Mouse (Mus musculus): ENCODE measurements at regions not wholly inside any gene's neighbourhood (a gene's known extent, or its start where the extent isn't known, plus 50 kb on each side); places are given as distances from the start of the nearest gene placed in this dataset.

- DNase-seq (ENCODE audit: low read depth, low spot score): no peak
Measured at GRCm38 (mm10) chr3:40058281-40058680, 472.8 kb upstream of the Intu start.

DNA sequence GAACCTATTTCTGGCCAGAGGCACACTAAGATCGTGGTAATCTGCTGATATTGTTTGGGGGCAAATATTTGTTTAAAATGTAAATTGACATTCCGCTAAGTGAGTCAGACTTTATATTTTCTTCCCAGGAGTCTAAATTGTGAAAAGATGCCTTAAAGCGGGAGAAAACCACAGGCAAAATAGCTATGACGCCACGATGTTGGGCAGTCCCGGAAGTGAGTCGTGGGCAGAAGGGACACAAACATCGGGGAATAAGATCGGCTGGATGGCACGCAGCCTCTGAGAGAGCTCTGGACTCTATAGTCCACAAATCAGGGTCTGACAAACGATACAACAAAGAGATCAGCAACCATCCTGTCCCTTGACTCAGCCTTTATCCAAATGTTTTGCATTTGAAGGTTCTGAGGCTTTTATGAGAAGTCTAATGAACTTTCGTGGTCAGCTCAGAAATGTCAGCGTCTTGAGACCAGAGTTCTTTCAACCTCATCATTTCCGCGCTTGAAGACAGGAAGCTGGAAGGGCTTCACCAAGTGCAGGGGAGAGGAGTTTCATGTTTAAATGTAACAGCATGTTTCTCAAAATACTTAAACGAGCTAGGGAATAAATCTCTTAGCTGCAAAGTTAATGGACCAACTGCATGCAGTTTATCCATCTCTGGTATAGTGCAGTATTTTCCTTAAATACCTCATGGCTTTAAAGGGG, 472.2 kb upstream of the Intu start:
- DNase-seq (ENCODE audit: low read depth, low spot score): no peak

GRCm38 (mm10) chr3:40070137-40070667, 460.9 kb upstream of the Intu start:
- DNase-seq (ENCODE audit: low read depth, low spot score): no peak

DNA sequence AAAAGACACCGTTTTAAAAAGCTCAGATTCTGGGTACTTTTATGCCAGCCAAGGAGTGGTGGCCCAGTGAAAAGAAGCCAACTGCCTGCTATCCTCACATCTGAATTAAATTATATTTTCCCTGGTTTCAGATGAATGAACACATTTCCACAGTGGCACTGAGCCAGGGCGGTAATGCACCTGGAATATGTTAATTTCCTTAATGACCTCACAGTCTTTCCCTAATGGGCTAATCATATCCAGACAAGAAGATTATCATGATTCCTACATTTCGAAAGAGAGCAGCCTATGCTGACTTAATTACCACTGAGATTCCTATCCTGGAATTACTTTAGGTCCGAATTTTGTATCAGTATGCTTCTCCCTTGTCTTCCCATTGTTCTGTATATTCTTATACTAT, 454.3 kb upstream of the Intu start:
- no peak for DNase-seq (ENCODE audit: low read depth, low spot score)

DNA sequence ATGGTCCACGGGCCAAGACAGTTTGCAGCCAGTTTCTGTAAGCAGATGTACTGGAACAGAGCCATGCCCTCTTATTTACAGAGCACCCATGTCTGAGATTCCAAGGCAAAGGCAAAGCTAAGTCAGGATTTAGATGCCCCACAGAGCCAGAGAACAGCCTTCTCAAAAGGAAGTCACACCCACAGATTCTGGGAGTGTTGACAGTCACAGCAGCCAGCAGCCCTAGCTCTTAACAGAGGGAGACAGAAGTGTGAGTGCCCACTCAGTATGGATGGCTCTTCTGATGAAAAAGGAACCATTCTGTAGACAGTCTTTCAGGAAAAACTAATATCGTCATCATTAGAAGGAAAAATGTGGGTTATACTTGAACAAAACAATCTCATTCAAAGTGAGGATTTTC, 446.0 kb upstream of the Intu start:
- DNase-seq (ENCODE audit: low read depth, low spot score): peak; percentile 59

GRCm38 (mm10) chr3:40091773-40092343, 439.2 kb upstream of the Intu start:
- DNase-seq (ENCODE audit: low read depth, low spot score): no peak

DNA sequence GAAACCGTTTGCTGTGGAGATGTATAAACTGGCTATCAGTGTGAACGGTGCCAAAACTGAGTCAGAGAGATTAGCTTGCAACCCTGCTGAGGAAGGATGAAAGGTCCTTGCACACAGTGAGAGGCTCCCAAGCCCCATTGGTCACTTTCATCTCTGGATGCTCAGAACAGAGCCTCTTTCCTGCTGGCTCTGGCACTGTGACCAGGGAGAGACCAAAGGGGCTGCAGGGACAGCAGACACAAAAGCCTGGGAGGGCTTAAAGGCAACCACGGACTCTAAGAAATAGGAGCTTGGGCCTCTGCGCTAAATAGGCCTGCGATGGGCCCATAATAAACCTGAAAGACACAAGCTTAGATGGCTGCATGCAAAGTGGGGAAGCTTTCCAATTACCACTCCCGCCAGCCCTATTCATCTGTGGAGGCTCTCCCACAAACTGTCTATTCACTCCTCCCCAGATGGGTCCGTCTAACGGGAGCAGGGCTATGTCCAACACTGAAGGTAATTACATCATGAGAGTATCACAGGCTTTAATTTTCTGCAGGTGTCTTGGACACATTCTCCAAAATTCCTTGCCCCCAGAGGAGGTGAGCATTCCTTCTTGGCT, 438.2 kb upstream of the Intu start:
- no peak for DNase-seq (ENCODE audit: low read depth, low spot score)

DNA sequence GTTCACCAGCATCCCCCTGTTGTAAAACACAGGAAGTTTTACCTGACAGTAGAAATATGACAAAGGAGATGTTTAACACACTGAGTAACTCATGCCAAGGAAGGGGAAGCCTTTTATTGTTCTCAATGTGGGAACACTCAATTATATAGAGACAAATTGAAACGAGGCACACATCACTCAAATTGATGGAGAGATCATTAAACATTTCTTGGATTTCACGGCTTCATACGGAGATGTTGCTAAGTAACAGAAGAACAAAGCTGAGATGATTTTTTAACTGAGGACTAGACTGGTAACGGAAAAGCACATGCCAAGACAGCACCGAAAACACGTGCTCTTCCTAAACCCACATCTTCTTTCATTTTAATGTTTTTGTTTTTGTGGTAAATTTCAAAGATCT, 437.0 kb upstream of the Intu start:
- DNase-seq (ENCODE audit: low read depth, low spot score): peak; percentile 12

DNA sequence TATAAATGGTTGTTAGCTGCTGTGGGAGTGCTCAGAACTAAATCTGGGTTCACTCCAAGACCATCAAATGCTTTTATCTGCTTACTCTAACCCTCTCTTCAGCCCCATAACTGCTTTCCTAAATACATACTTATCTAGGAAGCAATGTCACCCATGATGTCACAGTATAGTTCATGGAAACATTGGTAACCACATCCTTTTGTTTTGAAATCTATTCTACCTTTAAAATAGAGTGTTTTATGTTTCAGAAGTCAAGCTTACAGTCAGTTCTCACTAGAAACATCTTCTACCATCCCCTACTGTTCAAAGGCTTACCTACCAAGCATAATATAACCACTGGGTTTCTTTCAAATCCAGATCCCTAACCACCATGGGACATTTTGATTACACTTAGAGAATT, 436.4 kb upstream of the Intu start:
- no peak for DNase-seq (ENCODE audit: low read depth, low spot score)

DNA sequence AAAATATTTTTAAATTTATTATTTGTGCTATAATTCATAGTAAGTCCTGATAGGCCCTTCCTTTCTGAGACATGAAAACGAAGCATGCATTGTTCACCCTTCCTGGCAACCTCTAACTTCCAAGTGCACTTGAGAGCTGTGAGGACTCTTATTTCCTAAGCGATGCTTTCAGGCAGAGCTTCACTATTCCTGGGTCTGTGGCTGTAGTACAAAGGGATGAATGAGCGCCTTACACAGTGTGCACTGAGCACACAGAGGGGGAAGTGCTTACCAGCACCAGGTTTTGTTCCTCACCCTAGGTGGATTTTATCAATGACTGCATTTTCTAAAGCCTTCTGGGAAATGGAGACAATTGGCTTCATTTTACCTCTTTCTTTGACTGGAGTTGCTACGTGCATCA, 428.4 kb upstream of the Intu start:
- DNase-seq (ENCODE audit: low read depth, low spot score): no peak

GRCm38 (mm10) chr3:40114811-40115210, 416.3 kb upstream of the Intu start:
- no peak for DNase-seq (ENCODE audit: low read depth, low spot score)

GRCm38 (mm10) chr3:40118551-40118950, 412.5 kb upstream of the Intu start:
- no peak for DNase-seq (ENCODE audit: low read depth, low spot score)

DNA sequence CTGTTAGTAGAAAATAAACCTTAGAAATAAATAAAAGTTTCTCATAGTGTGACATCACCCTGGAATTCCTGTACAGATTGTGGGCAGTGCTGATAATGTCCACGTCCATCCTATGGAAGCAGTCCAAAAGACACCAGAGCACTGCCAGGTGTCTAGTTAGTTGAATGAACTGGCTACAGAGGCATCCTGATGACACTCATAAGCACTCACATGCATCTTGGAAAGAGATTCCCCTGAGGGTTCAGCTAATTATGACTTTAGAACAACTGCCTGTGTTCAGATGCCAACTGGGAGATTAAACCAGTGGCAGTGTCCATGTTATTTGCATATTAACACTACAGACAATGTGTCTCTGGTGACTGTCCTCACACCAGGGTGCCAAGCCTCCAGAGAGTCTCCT, 411.6 kb upstream of the Intu start:
- DNase-seq (ENCODE audit: low read depth, low spot score): no peak

- peak; percentile 38 for DNase-seq (ENCODE audit: low read depth, low spot score)
Measured at GRCm38 (mm10) chr3:40120298-40120875, 410.7 kb upstream of the Intu start.

DNA sequence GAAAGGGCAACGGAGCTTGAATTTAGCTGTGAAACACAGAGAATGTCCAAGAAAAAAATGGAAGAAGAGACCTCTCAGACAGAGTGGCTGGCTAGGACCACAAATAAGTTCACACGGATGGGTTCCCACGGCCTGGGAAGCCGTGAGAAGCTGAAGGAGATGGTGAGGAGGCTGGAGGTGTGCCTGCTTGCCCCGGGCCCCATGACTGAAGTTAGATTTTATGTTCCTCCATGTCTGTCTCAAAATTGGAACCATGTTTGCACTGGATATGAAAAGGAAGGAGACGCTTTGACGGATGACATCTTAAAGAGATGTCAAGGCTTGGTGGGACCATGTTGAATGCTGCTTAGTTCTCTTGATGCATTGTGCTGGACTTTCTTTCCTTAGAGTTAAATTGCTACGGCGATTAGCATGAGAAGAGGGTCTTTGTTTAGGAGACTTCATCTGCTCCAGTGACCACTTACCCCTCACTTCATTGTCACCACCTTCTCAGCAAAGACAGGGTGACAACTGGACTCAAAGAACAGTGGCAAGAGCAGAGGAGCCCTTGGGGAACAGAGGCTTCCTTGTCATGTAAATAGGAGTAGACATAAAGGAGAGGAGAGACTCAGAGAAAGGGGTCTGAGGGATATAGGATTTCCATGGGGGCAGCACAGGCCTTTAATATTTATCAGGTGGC, 407.4 kb upstream of the Intu start:
- no peak for DNase-seq (ENCODE audit: low read depth, low spot score)

DNA sequence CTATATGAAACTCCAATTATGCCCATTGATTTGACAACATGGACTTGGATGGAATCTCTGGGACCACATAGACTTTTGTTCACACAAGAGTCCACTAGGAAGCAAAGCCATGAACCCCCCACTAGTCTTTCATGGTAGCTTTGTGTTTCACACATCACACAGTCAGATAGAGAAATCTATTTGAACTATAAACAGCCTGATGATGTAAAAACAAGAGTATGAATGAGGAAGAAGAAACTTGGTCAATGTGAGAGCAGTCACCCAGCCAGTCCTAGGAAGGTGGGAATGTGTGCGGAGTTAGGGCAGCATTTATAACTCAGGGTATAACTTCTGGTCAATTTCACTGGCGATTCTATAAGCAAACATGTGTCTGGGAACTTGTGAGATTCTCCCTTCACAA, 404.2 kb upstream of the Intu start:
- DNase-seq (ENCODE audit: low read depth, low spot score): no peak

- no peak for DNase-seq (ENCODE audit: low read depth, low spot score)
Measured at GRCm38 (mm10) chr3:40130858-40131584, 400.1 kb upstream of the Intu start.

GRCm38 (mm10) chr3:40138671-40139070, 392.4 kb upstream of the Intu start:
- DNase-seq (ENCODE audit: low read depth, low spot score): no peak

- no peak for DNase-seq (ENCODE audit: low read depth, low spot score)
Measured at GRCm38 (mm10) chr3:40142229-40142628, 388.9 kb upstream of the Intu start.

GRCm38 (mm10) chr3:40158631-40159030, 372.5 kb upstream of the Intu start:
- DNase-seq (ENCODE audit: low read depth, low spot score): peak; percentile 48

GRCm38 (mm10) chr3:40159591-40160145, 371.4 kb upstream of the Intu start:
- no peak for DNase-seq (ENCODE audit: low read depth, low spot score)
